Mouse (Mus musculus) heart, embryonic 12.5 days (tissue): ENCODE results near the gene Ppib. TPM values are rescaled to one million over a fixed set of nuclear protein-coding genes. Genes with fewer than 3 reads are reported as not detected.

Experiments used
- ATAC-seq: fragments of 200-750 bp; cut with Nextera tagmentation; 2 replicates; pipeline ENCODE4 v1.8.0; 2017; ENCODE audit warnings: moderate TSS enrichment, moderate library complexity; ENCODE audit not compliant: insufficient number of reproducible peaks, low FRiP score
- H3K27ac ChIP-seq: fragments of 300-500 bp; sonication (generic); 2 replicates; pipeline ENCODE4 v1.5.1; 2016; ENCODE audit warnings: mild to moderate bottlenecking, moderate library complexity; ENCODE audit not compliant: poor library complexity, severe bottlenecking
- H3K27me3 ChIP-seq: fragments of 300-500 bp; sonication (generic); replicated peaks from 2 replicates; pipeline ENCODE4 v1.6.1; 2016; ENCODE audit warnings: mild to moderate bottlenecking, moderate library complexity
- H3K36me3 ChIP-seq: fragments of 300-500 bp; sonication (generic); 2 replicates; pipeline ENCODE4 v1.6.1; 2016; ENCODE audit warnings: mild to moderate bottlenecking, moderate library complexity
- H3K4me1 ChIP-seq: fragments of 300-500 bp; sonication (generic); replicated peaks from 2 replicates; pipeline ENCODE4 v1.6.1; 2016; ENCODE audit warnings: mild to moderate bottlenecking
- H3K4me2 ChIP-seq: fragments of 300-500 bp; sonication (generic); 2 replicates; pipeline ENCODE4 v1.6.1; 2016; ENCODE audit warnings: mild to moderate bottlenecking, moderate library complexity
- H3K4me3 ChIP-seq: fragments of 300-500 bp; sonication (generic); 2 replicates; pipeline ENCODE4 v1.5.1; 2016; ENCODE audit warnings: mild to moderate bottlenecking
- H3K9ac ChIP-seq: fragments of 300-500 bp; sonication (generic); 2 replicates; pipeline ENCODE4 v1.6.1; 2016; ENCODE audit warnings: mild to moderate bottlenecking, moderate library complexity
- H3K9me3 ChIP-seq: fragments of 300-500 bp; sonication (generic); replicated peaks from 2 replicates; pipeline ENCODE4 v1.6.1; 2016; ENCODE audit warnings: mild to moderate bottlenecking, moderate library complexity
- WGBS: fragments of 180-500 bp; shearing (Covaris S2); methylation state at CpG from one replicate; pipeline ENCODE4 v1.1.7; 2016; 5-methylcytosine and 5-hydroxymethylcytosine counted together
- polyA plus RNA-seq: library from polyadenylated mRNA; unstranded; fragments of >200 nt; fragmentation: Nextera tagmentation; extraction: Ambion mirVana; gene quantifications from 2 replicates; pipeline ENCODE4 v1.2.1, GENCODE M21; 2016

Ppib gene
- polyA plus RNA-seq, 1 experiment from 2014 or later: 405 TPM

DNA sequence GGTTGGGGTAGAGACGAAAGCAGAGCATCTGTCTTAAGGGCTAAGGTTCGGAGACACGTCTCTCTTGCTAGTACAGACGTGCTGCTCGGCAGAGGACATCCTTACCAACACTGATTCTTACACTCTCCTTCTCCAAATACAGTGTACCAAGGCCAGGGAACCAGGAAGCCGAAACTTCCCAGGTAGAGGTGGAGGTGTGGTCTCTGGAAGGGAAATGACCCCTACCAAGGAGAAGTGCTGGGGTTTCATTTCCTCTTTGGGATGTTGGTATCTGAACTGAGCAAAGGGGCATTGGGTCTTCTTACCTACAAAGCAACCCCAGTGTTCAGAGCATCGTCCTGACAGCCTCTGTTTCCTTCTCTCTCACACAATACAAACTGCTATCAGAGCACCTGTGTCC lies 12.7 kb downstream of the Ppib start:
- H3K36me3 ChIP-seq: no peaks in the 10 kb centered on the region
- H3K9me3 ChIP-seq: 0 out of 2 replicates have a peak, but pooled peaks cover 4% of the 10 kb centered on the region
- H3K9ac ChIP-seq: no peak overlapping the region
- 84% methylated on average over 7 of the region's 7 CpGs for WGBS
- ATAC-seq: no peak
- peaks cover 17% of the 10 kb centered on the region for H3K4me1 ChIP-seq
- H3K27ac ChIP-seq: no peak overlapping the region
- H3K4me2 ChIP-seq: no peak overlapping the region
- peaks cover 11% of the 10 kb centered on the region; the same call in 1 of the 2 replicates for H3K27me3 ChIP-seq
- H3K4me3 ChIP-seq: no peak overlapping the region

DNA sequence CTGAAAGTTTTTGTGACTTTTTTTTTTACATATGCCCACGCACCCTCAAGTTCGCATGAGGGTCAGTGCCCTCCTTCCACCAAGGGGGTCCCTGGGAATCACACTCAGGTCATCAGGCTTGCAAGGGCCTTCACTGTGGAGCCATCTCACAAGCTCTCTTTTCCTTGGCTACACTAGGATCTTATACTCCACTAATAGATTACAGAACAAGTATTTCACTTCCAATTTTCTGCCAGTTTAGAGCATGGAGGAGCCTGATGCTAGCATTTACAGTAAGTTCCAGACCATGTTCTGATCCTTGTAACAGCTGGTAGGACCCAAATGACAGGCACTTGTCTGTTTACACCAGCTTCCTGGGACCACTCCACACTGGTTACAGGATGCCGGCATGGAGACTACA lies 18.1 kb downstream of the Ppib start:
- no peak for ATAC-seq
- H3K4me3 ChIP-seq: peak overlapping the region; percentile 24
- H3K27me3 ChIP-seq: no peaks in the 10 kb centered on the region
- no peaks in the 10 kb centered on the region for H3K36me3 ChIP-seq
- 58% methylated on average over 3 of the region's 3 CpGs for WGBS
- H3K9ac ChIP-seq: peak overlapping the region; percentile 64
- H3K4me2 ChIP-seq: peak overlapping the region; percentile 63
- H3K4me1 ChIP-seq: peaks cover 9% of the 10 kb centered on the region
- 0 out of 2 replicates have a peak, but pooled peaks cover 4% of the 10 kb centered on the region for H3K9me3 ChIP-seq
- H3K27ac ChIP-seq: peak overlapping the region; percentile 56

DNA sequence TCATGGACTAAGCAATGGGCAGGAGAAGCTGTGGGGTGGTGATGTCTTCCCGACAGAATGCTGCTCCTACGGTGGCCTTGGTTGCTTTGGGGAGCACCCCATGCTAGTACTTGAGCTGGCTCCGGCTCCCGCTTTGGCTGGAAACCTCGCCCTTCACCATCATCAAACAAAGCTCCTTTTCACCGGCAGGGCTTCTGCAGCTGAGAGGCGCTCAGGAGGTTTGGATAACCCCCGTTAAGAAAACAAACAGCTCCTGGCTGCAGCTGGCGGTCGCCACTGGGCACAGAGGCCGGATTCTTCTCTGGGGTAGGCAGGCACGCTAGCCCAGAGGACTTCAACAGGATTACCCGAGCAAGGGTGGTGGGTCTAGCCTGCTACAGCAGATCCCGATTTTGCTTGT lies 18.5 kb downstream of the Ppib start:
- peak overlapping the region; percentile 64 for H3K9ac ChIP-seq
- ATAC-seq: no peak

DNA sequence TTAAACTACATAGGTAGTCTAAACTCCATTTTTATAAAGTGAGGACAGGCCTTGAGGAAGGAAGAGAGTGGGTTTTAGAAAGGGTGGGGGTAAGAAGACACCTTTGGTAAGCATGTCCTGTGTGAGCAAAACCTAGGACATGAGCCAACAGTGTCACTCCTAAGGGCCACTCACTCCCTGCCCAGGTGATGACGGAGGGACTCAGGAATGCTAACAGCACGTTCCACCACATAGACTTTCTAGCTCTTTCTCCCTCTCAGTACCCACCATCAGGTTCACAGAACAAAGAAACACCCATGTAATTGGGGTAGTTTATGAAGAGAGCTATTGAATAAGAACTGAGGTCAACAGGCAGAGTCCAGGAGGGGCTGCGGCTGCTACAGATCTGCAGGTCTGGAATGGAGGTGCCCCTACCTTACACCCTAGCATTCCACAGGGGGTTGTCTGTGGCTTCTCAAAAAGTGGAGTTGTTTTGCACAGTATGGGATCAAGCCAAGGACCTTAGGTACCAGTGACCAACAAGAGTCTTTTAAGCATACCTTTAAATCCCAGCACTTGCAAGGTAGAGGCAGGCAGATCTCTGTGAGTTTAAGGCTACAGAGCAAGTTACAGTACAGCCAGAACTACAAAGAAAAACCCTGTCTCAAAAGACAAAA lies 20.9 kb downstream of the Ppib start:
- H3K9ac ChIP-seq: no peak overlapping the region
- no peaks in the 10 kb centered on the region for H3K9me3 ChIP-seq
- H3K27ac ChIP-seq: no peak overlapping the region
- H3K4me1 ChIP-seq: peaks cover 9% of the 10 kb centered on the region
- 70% methylated on average over 3 of the region's 3 CpGs for WGBS
- no peaks in the 10 kb centered on the region for H3K27me3 ChIP-seq
- H3K36me3 ChIP-seq: no peaks in the 10 kb centered on the region
- H3K4me3 ChIP-seq: no peak overlapping the region
- no peak for ATAC-seq
- no peak overlapping the region for H3K4me2 ChIP-seq

More for the DNA sequence above, 18.5 kb downstream of the Ppib start:
- 6% methylated on average over 14 of the region's 14 CpGs for WGBS
- H3K27ac ChIP-seq: peak overlapping the region; percentile 56
- no peaks in the 10 kb centered on the region for H3K36me3 ChIP-seq
- H3K27me3 ChIP-seq: no peaks in the 10 kb centered on the region
- H3K9me3 ChIP-seq: 0 out of 2 replicates have a peak, but pooled peaks cover 4% of the 10 kb centered on the region
- H3K4me2 ChIP-seq: peak overlapping the region; percentile 63
- H3K4me3 ChIP-seq: peak overlapping the region; percentile 24
- peaks cover 9% of the 10 kb centered on the region for H3K4me1 ChIP-seq

DNA sequence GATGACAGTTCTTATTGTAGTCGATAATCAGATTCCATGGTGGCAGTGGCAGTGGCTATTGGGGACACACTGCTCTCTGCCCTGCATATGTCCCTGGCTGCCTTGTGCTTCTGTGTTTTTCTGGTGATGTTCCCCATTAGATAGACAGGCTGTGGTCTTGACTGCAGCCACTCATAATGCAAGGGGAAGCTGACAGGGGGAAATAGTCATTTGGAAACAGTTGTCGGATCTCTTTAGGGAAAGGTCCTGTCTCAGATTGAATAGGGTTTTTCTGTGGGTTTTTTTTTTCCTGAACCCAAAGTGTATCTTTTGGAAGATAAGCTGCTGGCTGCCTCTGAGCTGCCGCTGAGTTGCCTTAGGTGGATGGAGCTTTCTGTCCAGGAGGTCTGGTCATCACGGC lies 22.0 kb downstream of the Ppib start:
- Histone ChIP-seq H3K27me3 (no peaks in the 10 kb centered on the region), H3K4me3 (no peak overlapping the region), H3K4me1 (peaks cover 9% of the 10 kb centered on the region), H3K4me2 (no peak overlapping the region), H3K9me3 (no peaks in the 10 kb centered on the region), H3K27ac (no peak overlapping the region), H3K9ac (no peak overlapping the region), H3K36me3 (peaks cover 8% of the 10 kb centered on the region)
- ATAC-seq: no peak
- 69% methylated on average over 4 of the region's 4 CpGs for WGBS

DNA sequence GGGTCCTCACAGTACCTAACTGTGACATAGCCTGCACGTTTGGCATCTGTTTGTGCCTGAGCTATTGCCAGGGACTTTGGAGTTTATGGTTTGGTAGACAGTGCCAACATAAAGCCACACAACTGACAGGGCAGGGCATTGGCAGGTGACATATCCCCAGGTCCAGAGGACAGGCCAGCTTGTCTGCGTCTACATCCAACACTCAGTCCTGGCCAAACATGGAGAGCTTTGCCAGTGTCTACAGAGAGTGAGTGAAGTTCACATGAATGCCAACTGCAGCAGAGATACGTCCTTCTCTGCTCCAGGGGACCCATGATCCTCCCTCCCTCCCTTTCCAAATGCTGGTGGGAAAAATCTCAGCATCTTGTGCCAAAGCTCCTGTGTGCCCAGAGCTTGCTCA lies 24.1 kb downstream of the Ppib start:
- WGBS: 86% methylated on average over 3 of the region's 3 CpGs
- Histone ChIP-seq H3K9ac (no peak overlapping the region), H3K9me3 (no peaks in the 10 kb centered on the region), H3K27me3 (no peaks in the 10 kb centered on the region), H3K4me2 (no peak overlapping the region), H3K4me1 (0 out of 2 replicates have a peak, but pooled peaks cover 3% of the 10 kb centered on the region), H3K4me3 (no peak overlapping the region), H3K27ac (no peak overlapping the region), H3K36me3 (peaks cover 26% of the 10 kb centered on the region)
- ATAC-seq: no peak

DNA sequence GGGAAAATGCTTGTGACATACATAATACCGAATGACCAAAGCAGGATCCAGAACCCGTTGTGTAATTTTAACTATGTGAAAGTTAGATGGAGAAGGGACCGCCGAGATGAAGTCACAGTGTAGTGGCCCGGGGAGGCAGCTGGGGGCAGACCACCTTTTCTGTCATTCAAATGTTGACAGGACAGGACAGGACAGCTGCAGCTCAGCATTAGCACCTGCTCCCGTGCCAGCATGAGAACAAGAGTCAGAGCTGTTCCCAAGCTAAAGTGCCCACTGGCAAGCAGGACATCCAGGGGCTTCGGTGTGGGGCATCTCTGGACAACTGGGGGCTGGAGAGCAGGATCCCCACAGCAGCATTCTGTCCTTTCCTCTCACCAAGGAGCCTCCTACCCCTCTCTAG lies 27.0 kb downstream of the Ppib start:
- Histone ChIP-seq H3K36me3 (peaks cover 51% of the 10 kb centered on the region), H3K4me2 (no peak overlapping the region), H3K9ac (no peak overlapping the region), H3K4me3 (no peak overlapping the region), H3K27ac (no peak overlapping the region), H3K9me3 (no peaks in the 10 kb centered on the region), H3K27me3 (no peaks in the 10 kb centered on the region), H3K4me1 (peaks cover 8% of the 10 kb centered on the region)
- 93% methylated on average over 7 of the region's 7 CpGs for WGBS
- no peak for ATAC-seq

DNA sequence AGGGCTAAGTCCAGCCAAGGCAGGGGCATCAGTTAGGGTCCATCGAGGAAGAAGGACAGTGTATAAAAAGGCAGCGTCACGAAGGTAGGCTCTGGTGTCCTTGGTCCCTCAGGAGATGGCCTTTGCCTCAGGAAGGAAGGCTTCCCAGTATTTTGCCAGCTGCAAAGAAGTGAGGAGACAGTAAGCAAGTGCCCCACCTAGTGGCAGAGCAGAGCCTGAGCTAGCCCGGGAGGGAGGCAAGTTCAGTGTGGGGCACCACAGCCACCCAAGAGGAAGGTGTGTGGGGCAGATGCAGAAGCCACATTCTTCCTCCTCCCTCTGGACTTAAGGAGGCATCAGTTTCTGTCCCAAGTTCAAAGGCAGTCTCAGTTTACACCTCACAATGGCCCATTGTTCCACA lies 28.4 kb downstream of the Ppib start:
- no peaks in the 10 kb centered on the region for H3K9me3 ChIP-seq
- H3K4me3 ChIP-seq: no peak overlapping the region
- H3K27ac ChIP-seq: no peak overlapping the region
- no peak for ATAC-seq
- H3K4me1 ChIP-seq: peaks cover 22% of the 10 kb centered on the region
- WGBS: 41% methylated on average over 4 of the region's 4 CpGs
- H3K9ac ChIP-seq: no peak overlapping the region
- no peak overlapping the region for H3K4me2 ChIP-seq
- peaks cover 65% of the 10 kb centered on the region for H3K36me3 ChIP-seq
- H3K27me3 ChIP-seq: no peaks in the 10 kb centered on the region

DNA sequence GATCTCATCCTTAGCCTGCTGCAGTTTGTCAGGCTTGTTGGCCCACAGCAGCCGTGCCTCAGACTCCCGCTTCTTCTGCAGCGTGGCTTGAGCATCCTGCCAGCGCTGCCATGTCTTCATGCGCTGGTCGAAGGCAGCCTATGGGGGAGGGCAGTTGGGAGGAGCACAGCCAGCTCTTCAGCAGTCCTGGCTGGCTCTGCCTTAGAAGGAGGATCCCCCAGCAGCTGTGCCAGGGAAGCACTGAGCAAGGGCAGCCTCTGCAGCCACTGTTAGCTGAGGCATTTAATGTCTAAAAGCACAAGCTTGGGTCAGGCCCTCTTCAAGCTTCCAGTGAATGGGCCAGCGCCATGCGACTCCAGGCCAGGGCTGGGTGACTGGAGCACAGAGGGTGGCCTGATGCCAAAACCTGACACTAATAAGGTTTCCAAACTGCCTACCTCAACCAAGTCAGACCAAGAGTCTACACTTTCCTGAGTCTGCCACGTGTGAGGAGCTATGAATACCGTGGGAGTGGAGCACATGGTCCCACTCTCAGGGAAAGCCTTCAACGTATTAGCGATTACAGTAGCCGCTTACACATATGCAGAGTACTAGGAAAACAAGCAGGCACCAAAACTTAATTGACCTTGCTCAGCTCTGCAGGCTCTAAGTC lies 30.7 kb downstream of the Ppib start:
- 89% methylated on average over 13 of the region's 13 CpGs for WGBS
- Histone ChIP-seq H3K36me3 (peaks cover 87% of the 10 kb centered on the region), H3K4me3 (no peak overlapping the region), H3K4me1 (peaks cover 22% of the 10 kb centered on the region), H3K27ac (no peak overlapping the region), H3K27me3 (no peaks in the 10 kb centered on the region), H3K4me2 (no peak overlapping the region), H3K9me3 (no peaks in the 10 kb centered on the region), H3K9ac (no peak overlapping the region)
- no peak for ATAC-seq

DNA sequence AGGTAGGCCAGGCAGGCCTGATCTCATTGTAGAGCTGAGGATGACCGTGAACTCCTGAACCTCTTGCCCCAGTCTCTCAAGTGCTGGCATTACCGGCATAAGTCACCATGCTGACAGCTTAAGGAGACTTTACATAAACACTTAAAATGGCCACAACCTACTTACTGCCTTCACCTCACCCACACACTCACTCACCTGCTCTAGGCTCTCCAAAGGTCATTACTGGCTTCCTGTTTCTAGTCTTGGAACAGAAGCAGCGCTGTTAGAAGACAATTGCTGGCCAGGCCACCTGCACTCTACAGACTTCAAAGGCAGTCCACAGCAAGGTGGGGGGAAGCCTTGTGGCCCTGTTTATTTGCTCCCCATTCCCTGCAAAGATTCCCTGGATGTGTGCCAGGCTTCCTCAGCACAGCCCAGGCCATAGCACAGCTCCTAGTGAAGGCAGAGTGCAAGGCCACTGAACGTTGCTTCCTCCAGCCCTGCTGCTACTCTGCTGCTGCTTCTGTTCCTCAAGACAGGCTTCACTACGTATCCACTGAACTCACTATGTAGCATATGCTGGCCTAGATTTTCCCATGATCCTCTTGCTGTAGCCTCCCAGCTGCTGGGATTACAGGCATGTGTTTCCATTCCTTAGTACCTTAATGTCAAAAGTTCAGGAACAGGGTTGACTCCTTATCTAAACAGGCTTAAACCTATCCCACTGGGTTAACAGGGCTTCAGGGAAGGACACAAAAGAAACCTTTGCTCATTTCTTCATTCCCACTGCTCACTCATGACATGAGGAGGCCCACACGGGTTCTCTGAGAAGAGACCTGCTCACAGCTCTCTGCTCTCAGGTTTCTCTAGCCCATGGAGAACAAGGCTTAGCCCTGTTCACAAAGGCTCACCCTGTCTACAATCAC lies 31.6 kb downstream of the Ppib start:
- Histone ChIP-seq H3K27me3 (no peaks in the 10 kb centered on the region), H3K27ac (peak overlapping the region; percentile 30; the same call in 1 of the 2 replicates), H3K9ac (no peak overlapping the region), H3K4me2 (no peak overlapping the region), H3K4me1 (peaks cover 22% of the 10 kb centered on the region), H3K9me3 (no peaks in the 10 kb centered on the region), H3K36me3 (peaks cover 90% of the 10 kb centered on the region), H3K4me3 (no peak overlapping the region)
- no peak for ATAC-seq
- 70% methylated on average over 6 of the region's 6 CpGs for WGBS

DNA sequence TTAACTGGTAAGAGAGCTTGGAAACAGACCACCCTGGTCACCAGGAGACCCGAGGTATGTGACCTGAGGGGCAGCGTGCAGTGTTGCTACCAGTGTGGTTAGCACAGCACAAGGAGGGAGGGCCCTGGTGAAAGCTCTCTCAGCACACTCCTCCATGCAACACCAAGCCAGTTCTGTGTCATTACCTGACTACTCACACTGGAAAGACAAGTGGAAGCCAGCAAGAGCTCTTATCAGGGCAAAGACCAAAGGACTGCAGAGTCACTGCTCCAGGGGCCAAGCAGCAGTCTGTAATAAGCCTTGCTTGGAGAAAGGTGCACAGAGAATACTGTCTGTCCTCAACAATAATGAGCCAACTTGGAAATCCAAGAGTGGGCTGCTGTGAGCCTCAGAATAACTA lies 32.6 kb downstream of the Ppib start:
- Histone ChIP-seq H3K27ac (no peak overlapping the region), H3K4me2 (no peak overlapping the region), H3K4me1 (peaks cover 22% of the 10 kb centered on the region), H3K9ac (0 out of 2 replicates have a peak overlapping the region, but pooled peaks have one; percentile 29), H3K4me3 (no peak overlapping the region), H3K36me3 (peaks cover 89% of the 10 kb centered on the region), H3K27me3 (no peaks in the 10 kb centered on the region), H3K9me3 (no peaks in the 10 kb centered on the region)
- ATAC-seq: no peak
- WGBS: 40% methylated on average over 2 of the region's 2 CpGs
